Mouse (Mus musculus) kidney, adult 9 months (tissue): ENCODE results near the gene Icam1.
"Not testable (repeated sequence)": the region's sequence is repeated elsewhere in the genome, so short reads cannot be mapped to it uniquely, and the experiment has no call there.

ENCODE experiments used
- DNase-seq: peaks from one replicate; pipeline ENCODE4 v3.0.0; 2022

Gene Icam1

GRCm38 (mm10) chr9:20995069-20995468, 20.7 kb upstream of the Icam1 start:
- DNase-seq, result peak; percentile 87

GRCm38 (mm10) chr9:20997065-20997464, 18.7 kb upstream of the Icam1 start:
- DNase-seq, result no peak

- not testable (repeated sequence) for DNase-seq
These were observed 17.4 kb upstream of the Icam1 start for GRCm38 (mm10) chr9:20998337-20998736.

- peak; percentile 76 for DNase-seq
These were observed 15.0 kb upstream of the Icam1 start for GRCm38 (mm10) chr9:21000811-21001210.

- no peak for DNase-seq
These were observed 14.1 kb upstream of the Icam1 start for GRCm38 (mm10) chr9:21001651-21002200.

GRCm38 (mm10) chr9:21002270-21002626, 13.5 kb upstream of the Icam1 start:
- no peak for DNase-seq

GRCm38 (mm10) chr9:21002627-21003551, 12.9 kb upstream of the Icam1 start, which contains the start of gene Mrpl4:
Gene Mrpl4 (plus strand): TSS chr9:21002738.
- peak; percentile 83 for DNase-seq

GRCm38 (mm10) chr9:21007313-21007952, 8.4 kb upstream of the Icam1 start:
- no peak for DNase-seq

- DNase-seq, result no peak
These were observed 7.8 kb upstream of the Icam1 start for GRCm38 (mm10) chr9:21008007-21008406.

GRCm38 (mm10) chr9:21010362-21010761, 5.4 kb upstream of the Icam1 start:
- DNase-seq, result no peak

- DNase-seq, result not testable (repeated sequence)
These were observed 4.7 kb upstream of the Icam1 start for GRCm38 (mm10) chr9:21010939-21011541.

GRCm38 (mm10) chr9:21011846-21012312, 3.9 kb upstream of the Icam1 start:
- DNase-seq, result peak; percentile 56

GRCm38 (mm10) chr9:21012368-21012767, 3.4 kb upstream of the Icam1 start:
- no peak for DNase-seq

GRCm38 (mm10) chr9:21014691-21015570, 854 bp upstream of the Icam1 start:
- DNase-seq, result peak; percentile 75

GRCm38 (mm10) chr9:21016331-21017176, 769 bp downstream of the Icam1 start:
- peak; percentile 22 for DNase-seq

- DNase-seq, result no peak
These were observed 1.4 kb downstream of the Icam1 start for GRCm38 (mm10) chr9:21017177-21017575.

- DNase-seq, result no peak
These were observed 2.8 kb downstream of the Icam1 start for GRCm38 (mm10) chr9:21018600-21018999.

GRCm38 (mm10) chr9:21021363-21021762, 5.6 kb downstream of the Icam1 start:
- DNase-seq, result no peak

GRCm38 (mm10) chr9:21022288-21022687, 6.5 kb downstream of the Icam1 start:
- DNase-seq, result no peak

- no peak for DNase-seq
These were observed 6.9 kb downstream of the Icam1 start for GRCm38 (mm10) chr9:21022726-21023125.

GRCm38 (mm10) chr9:21025258-21025810, 9.5 kb downstream of the Icam1 start:
- no peak for DNase-seq
